Mouse (Mus musculus) G1E (cell line): ENCODE data around the gene Cldn4.

Experiments
- CTCF ChIP-seq: IDR thresholded peaks from 2 replicates; pipeline ENCODE4 v1.5.1; 2012; ENCODE audit warnings: low read depth, low read length, inconsistent platforms, mixed read lengths
- GATA1 ChIP-seq: IDR thresholded peaks from 2 replicates; pipeline ENCODE4 v1.6.1; 2012; ENCODE audit warnings: borderline replicate concordance, low read length, inconsistent platforms, mixed read lengths
- GATA2 ChIP-seq: IDR thresholded peaks from 2 replicates; pipeline ENCODE4 v1.6.1; 2012; ENCODE audit warnings: low read depth, low read length, inconsistent platforms, borderline replicate concordance
- POLR2AphosphoS5 ChIP-seq: IDR thresholded peaks from 2 replicates; pipeline ENCODE4 v1.6.1; 2012; ENCODE audit warnings: low read depth, low read length, inconsistent platforms; ENCODE audit not compliant: insufficient replicate concordance
- TAL1 ChIP-seq: conservative IDR thresholded peaks from 2 replicates; pipeline ENCODE4 v1.6.1; 2012; ENCODE audit warnings: low read depth, low read length, inconsistent platforms, mixed read lengths

DNA sequence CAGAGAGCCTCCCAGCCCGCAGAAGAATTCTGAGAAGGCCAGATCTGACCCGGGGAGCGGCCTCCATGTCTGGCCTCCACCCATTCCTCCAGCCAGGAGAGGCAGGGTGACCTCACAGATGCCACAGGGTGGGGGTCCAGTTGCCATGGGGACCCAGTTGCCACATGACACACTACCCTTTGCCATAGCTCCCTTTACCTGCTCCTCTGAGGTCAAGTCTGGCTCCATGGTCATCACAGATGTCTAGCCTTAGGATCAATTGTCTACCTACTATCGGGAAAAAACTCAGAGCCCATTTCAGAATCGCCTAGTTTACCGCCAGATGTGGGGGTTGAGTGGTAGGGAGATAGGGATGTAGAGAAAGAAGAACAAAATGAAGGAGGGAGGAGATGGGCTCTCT lies 40.1 kb downstream of the Cldn4 start, which contains the start of gene Tmem270:
- TF ChIP-seq CTCF (no peak), TAL1 (no peak), GATA1 (no peak), GATA2 (no peak), POLR2AphosphoS5 (no peak)
